Comparison of ENCODE assay signal across 1 mouse cellular context in the genomic region with DNA sequence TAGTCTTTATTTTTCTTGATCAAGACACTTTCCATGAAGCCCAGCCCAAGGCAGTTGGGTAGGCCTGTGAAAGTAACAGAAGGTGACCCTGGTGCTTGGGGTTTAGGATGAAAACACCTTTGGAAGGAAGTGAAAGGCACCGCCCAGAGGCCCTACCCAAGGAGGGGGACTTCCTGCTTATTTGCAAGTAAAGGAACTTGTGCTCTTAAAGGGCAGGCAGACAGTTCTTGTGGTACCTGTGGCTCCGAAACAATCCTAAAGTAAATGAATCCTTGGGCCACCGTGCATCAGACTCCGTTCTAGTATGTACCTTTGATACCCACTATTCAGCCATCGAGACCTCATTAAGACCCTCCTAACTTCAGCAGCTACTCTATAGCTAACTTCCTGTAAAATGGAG.
TF ChIP-seq lines count a peak whose summit lies in the region.

No protein-coding gene starts in this region.

TF ChIP-seq in CH12.LX, 34 proteins besides CTCF, POLR2A, EP300 and RAD21:
- TF ChIP-seq ZC3H11A (IDR thresholded peaks at IDR 0.05; ENCODE audit: low read depth, low read length): no peak
- no peak for TF ChIP-seq ZNF384 (IDR thresholded peaks at IDR 0.05; ENCODE audit: low read depth, low read length)
- TF ChIP-seq SIN3A (IDR thresholded peaks at IDR 0.05; ENCODE audit: low read length): peak; percentile 59
- no peak for TF ChIP-seq UBTF (IDR thresholded peaks at IDR 0.05; ENCODE audit: low read depth, low read length)
- no peak for TF ChIP-seq MAFK (IDR thresholded peaks at IDR 0.05; ENCODE audit: insufficient replicate concordance, low read length)
- TF ChIP-seq CHD1 (IDR thresholded peaks at IDR 0.05; ENCODE audit: low read depth, low read length): peak; percentile 72; the same call in 1 of the 2 replicates
- no peak for TF ChIP-seq NRF1 (IDR thresholded peaks at IDR 0.05; ENCODE audit: low read depth, low read length)
- no peak for TF ChIP-seq JUND (conservative IDR thresholded peaks at IDR 0.05; ENCODE audit: low read depth, low read length)
- no peak for TF ChIP-seq MAX (IDR thresholded peaks at IDR 0.05; ENCODE audit: low read length)
- TF ChIP-seq PAX5 (IDR thresholded peaks at IDR 0.05; ENCODE audit: low read length): no peak
- TF ChIP-seq USF2 (conservative IDR thresholded peaks at IDR 0.05; ENCODE audit: low read depth, low read length): no peak
- no peak for TF ChIP-seq USF1 (IDR thresholded peaks at IDR 0.05; ENCODE audit: low read depth, low read length)
- TF ChIP-seq MYC (IDR thresholded peaks at IDR 0.05; ENCODE audit: low read depth, low read length): no peak; the same call in 1 of the 2 replicates
- peak; percentile 71; the same call in 1 of the 2 replicates for TF ChIP-seq POLR2AphosphoS2 (IDR thresholded peaks at IDR 0.05; ENCODE audit: low read depth, low read length)
- peak; percentile 71; the same call in 1 of the 2 replicates for TF ChIP-seq MAZ (IDR thresholded peaks at IDR 0.05; ENCODE audit: low read depth, low read length)
- TF ChIP-seq SMC3 (IDR thresholded peaks at IDR 0.05; ENCODE audit: low read depth, low read length): no peak
- TF ChIP-seq ETS1 (conservative IDR thresholded peaks at IDR 0.05; ENCODE audit: low read depth, low read length): peak; percentile 52
- TF ChIP-seq GABPA (IDR thresholded peaks at IDR 0.05; ENCODE audit: insufficient replicate concordance, low read depth, low read length): no peak
- no peak for TF ChIP-seq RCOR1 (conservative IDR thresholded peaks at IDR 0.05; ENCODE audit: low read depth, low read length)
- TF ChIP-seq BHLHE40 (IDR thresholded peaks at IDR 0.05; ENCODE audit: low read depth, low read length): peak; percentile 48
- TF ChIP-seq NELFE (IDR thresholded peaks at IDR 0.05; ENCODE audit: low read depth, low read length): peak; percentile 68; the same call in 1 of the 2 replicates
- TF ChIP-seq KAT2A (IDR thresholded peaks at IDR 0.05; ENCODE audit: insufficient replicate concordance, low read length): no peak
- TF ChIP-seq TCF12 (IDR thresholded peaks at IDR 0.05; ENCODE audit: low read depth, low read length): peak; percentile 72
- TF ChIP-seq ZKSCAN1 (IDR thresholded peaks at IDR 0.05; ENCODE audit: borderline replicate concordance, low read depth, low read length): no peak
- no peak for TF ChIP-seq MXI1 (IDR thresholded peaks at IDR 0.05; ENCODE audit: low read depth, low read length)
- peak; percentile 66; the same call in 1 of the 2 replicates for TF ChIP-seq ZMIZ1 (IDR thresholded peaks at IDR 0.05; ENCODE audit: low read depth, low read length)
- TF ChIP-seq HCFC1 (IDR thresholded peaks at IDR 0.05; ENCODE audit: low read depth, low read length): peak; percentile 43; the same call in 1 of the 2 replicates
- TF ChIP-seq MEF2A (IDR thresholded peaks at IDR 0.05; ENCODE audit: borderline replicate concordance, low read depth, low read length): peak; percentile 66; the same call in 1 of the 2 replicates
- no peak for TF ChIP-seq E2F4 (IDR thresholded peaks at IDR 0.05; ENCODE audit: insufficient replicate concordance, low read depth, low read length)
- TF ChIP-seq IRF4 (IDR thresholded peaks at IDR 0.05; ENCODE audit: low read depth, low read length): peak; percentile 87
- TF ChIP-seq ELF1 (IDR thresholded peaks at IDR 0.05; ENCODE audit: low read depth, low read length): peak; percentile 84
- no peak for TF ChIP-seq JUN (IDR thresholded peaks at IDR 0.05; ENCODE audit: insufficient read depth, low read depth, low read length)
- peak; percentile 42; the same call in 1 of the 2 replicates for TF ChIP-seq CHD2 (IDR thresholded peaks at IDR 0.05; ENCODE audit: low read length)
- TF ChIP-seq TBP (conservative IDR thresholded peaks at IDR 0.05; ENCODE audit: low read depth, low read length): peak; percentile 94
